Mouse (Mus musculus) forebrain, embryonic 15.5 days (tissue): ENCODE measurements at regions not wholly inside any gene's neighbourhood (a gene's known extent, or its start where the extent isn't known, plus 50 kb on each side); places are given as distances from the start of the nearest gene placed in this dataset.

Experiments
- ATAC-seq: fragments of 200-750 bp; cut with Nextera tagmentation; replicated peaks from 2 replicates; pipeline ENCODE4 v1.8.0; 2017; ENCODE audit warnings: mild to moderate bottlenecking, moderate TSS enrichment, moderate library complexity
- H3K27ac ChIP-seq: fragments of 300-500 bp; sonication (generic); replicated peaks from 2 replicates; pipeline ENCODE4 v1.5.1; 2015; ENCODE audit warnings: mild to moderate bottlenecking, inconsistent platforms
- H3K27me3 ChIP-seq: fragments of 300-500 bp; sonication (generic); 2 replicates; pipeline ENCODE4 v1.6.1; 2015; ENCODE audit warnings: inconsistent platforms
- H3K36me3 ChIP-seq: fragments of 300-500 bp; sonication (generic); 2 replicates; pipeline ENCODE4 v1.6.1; 2015; ENCODE audit warnings: mild to moderate bottlenecking, inconsistent platforms
- H3K4me1 ChIP-seq: fragments of 300-500 bp; sonication (generic); 2 replicates; pipeline ENCODE4 v1.6.1; 2015; ENCODE audit warnings: inconsistent platforms
- H3K4me2 ChIP-seq: fragments of 300-500 bp; sonication (generic); replicated peaks from 2 replicates; pipeline ENCODE4 v1.6.1; 2015; ENCODE audit warnings: mild to moderate bottlenecking, inconsistent platforms
- H3K4me3 ChIP-seq: fragments of 300-500 bp; sonication (generic); 2 replicates; pipeline ENCODE4 v1.5.1; 2015; ENCODE audit warnings: mild to moderate bottlenecking, inconsistent platforms
- H3K9ac ChIP-seq: fragments of 300-500 bp; sonication (generic); replicated peaks from 2 replicates; pipeline ENCODE4 v1.6.1; 2015; ENCODE audit warnings: mild to moderate bottlenecking, inconsistent platforms
- H3K9me3 ChIP-seq: fragments of 300-500 bp; sonication (generic); 2 replicates; pipeline ENCODE4 v1.6.1; 2016; ENCODE audit warnings: inconsistent platforms
- WGBS: fragments of 180-500 bp; shearing (Covaris S2); methylation state at CpG from one replicate; pipeline ENCODE4 v1.1.7; 2015; ENCODE audit warnings: mixed read lengths; 5-methylcytosine and 5-hydroxymethylcytosine counted together

DNA sequence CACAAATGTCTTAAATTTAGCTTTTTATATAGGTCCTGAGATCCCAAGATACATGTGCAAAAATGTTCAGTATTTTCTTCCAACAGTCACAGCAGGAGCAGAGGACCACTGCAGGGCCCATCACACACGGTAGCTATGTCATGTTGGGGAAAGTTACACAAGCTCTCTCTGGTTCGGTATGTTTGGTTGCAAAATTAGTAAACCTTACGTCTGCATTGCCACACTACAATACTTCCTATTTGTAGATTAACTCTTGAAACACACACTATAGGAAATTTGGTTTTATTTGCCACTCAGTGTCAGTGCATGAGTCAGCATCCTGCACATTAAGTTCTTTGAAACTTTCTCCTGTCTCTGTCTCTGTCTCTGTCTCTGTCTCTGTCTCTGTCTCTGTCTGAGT lies 82.0 kb downstream of the Cth start:
- H3K4me1 ChIP-seq, result no peaks in the 10 kb centered on the region
- WGBS, result 82% methylated on average over 3 of the region's 3 CpGs
- H3K36me3 ChIP-seq, result no peaks in the 10 kb centered on the region
- H3K4me2 ChIP-seq, result no peak overlapping the region
- no peak overlapping the region for H3K9ac ChIP-seq
- no peak overlapping the region for H3K4me3 ChIP-seq
- no peaks in the 10 kb centered on the region for H3K27me3 ChIP-seq
- no peaks in the 10 kb centered on the region for H3K9me3 ChIP-seq
- no peak for ATAC-seq
- no peak overlapping the region for H3K27ac ChIP-seq

DNA sequence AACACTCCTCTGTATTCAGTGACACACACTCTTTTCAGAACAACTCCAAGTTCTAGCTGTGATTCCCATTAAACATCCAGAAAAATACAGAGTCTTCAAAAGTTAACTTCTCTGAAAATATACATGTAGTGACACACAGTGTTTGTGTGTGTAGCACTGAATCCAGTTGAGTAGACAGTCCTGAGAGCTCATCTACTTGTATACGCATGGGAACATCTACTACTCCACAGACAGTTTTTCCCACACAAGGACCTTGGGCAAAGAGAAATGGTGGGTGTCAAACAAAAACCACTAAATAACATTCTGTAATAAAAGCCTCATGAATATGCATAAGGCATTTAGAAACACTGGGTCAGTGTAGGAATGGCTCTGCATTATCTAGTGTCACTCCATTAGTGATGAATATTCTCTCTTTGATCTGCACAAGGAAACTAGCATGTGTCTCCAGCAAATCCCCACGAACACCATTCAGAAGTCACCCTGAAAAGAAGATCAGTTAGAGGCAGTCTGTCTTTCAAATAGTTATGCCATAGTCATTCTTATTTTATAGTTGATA lies 83.6 kb downstream of the Cth start:
- H3K4me3 ChIP-seq, result no peak overlapping the region
- no peaks in the 10 kb centered on the region for H3K9me3 ChIP-seq
- no peak overlapping the region for H3K4me2 ChIP-seq
- H3K9ac ChIP-seq, result no peak overlapping the region
- H3K27ac ChIP-seq, result no peak overlapping the region
- H3K27me3 ChIP-seq, result no peaks in the 10 kb centered on the region
- H3K36me3 ChIP-seq, result no peaks in the 10 kb centered on the region
- peak; percentile 61; the same call in 1 of the 2 replicates for ATAC-seq
- H3K4me1 ChIP-seq, result no peaks in the 10 kb centered on the region
- 27% methylated on average over 2 of the region's 2 CpGs for WGBS

DNA sequence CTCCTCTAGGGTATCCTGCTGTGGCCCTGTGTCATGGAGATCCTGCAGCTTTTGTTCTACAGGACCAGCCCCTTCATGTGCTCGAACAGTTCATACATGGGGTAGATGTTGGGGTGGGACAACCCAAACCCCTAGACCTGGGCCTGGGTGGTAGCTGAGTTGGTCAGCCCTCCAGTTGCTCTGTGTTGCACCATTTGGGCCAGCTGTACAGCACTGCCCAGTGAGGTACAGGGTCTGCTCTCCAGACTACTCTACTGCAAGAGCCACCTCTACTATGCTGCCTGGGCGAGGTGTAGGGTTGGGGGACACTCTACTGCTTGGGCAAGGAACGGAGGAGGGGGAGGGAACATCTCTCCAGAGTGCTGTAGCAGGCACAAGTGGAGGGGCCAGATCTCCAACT lies 120.6 kb downstream of the Cth start:
- 74% methylated on average over 3 of the region's 3 CpGs for WGBS
- H3K9me3 ChIP-seq, result no peaks in the 10 kb centered on the region

DNA sequence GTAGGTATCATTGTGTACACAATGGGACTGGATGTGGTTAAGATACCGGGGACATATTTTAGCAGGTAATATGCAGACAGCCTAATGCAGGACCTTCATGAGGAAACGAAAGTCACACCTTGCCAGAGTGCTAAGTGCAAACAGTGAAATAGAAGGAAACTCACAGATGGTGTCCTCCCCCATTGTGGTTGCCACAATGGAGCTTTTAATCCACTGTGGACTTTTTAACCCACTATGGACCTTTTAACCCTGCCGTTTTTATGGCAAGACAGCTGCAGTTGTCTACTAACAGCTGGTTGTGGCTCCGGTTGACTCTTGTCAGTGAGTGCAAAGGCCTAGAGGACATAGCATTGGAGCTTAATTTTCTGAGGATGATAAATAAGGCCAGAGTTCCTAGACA lies 121.5 kb downstream of the Cth start:
- Histone ChIP-seq H3K9me3 (no peaks in the 10 kb centered on the region), H3K36me3 (no peaks in the 10 kb centered on the region), H3K27ac (no peak overlapping the region), H3K4me2 (no peak overlapping the region), H3K9ac (no peak overlapping the region), H3K27me3 (no peaks in the 10 kb centered on the region), H3K4me1 (no peaks in the 10 kb centered on the region), H3K4me3 (no peak overlapping the region)
- no peak for ATAC-seq
- 76% methylated on average over 4 of the region's 4 CpGs for WGBS

More for the DNA sequence above, 120.6 kb downstream of the Cth start:
- no peaks in the 10 kb centered on the region for H3K27me3 ChIP-seq
- H3K4me3 ChIP-seq, result no peak overlapping the region
- H3K4me1 ChIP-seq, result no peaks in the 10 kb centered on the region
- no peak overlapping the region for H3K9ac ChIP-seq
- no peak overlapping the region for H3K4me2 ChIP-seq
- H3K36me3 ChIP-seq, result no peaks in the 10 kb centered on the region
- H3K27ac ChIP-seq, result no peak overlapping the region
- no peak for ATAC-seq

DNA sequence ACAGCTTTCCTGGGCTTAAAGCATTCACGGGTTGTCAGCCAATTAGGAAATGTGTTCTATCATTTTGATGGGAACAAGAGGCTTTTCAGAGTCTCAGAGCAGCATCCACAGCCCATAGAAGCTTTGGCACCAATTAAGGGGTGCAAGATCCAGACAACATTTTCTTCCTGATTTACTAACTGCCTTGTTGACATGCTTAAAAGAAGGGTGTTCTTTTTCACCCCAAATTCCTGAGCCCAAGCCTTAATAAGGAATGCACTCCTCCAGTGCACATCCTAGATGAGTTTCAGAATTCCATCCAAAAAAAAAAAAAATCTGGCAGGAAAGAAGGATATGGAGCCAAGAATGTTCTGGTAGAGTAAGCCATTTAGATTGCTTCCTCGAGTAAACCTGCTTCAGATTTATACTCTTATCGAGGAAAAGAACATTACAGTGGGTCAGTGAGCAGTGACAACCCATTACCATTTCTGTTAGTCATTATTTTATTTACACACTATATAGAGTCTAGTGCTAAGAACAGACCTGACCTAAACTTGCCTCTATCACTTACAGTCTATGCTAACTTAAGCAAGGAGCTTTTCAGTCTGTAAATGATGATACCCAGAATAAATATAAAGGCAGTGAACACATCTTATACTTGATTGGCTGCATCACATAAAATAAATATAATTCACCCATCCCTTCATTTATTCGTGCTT lies 137.2 kb downstream of the Cth start:
- no peaks in the 10 kb centered on the region; the same call in 1 of the 2 replicates for H3K4me1 ChIP-seq
- H3K36me3 ChIP-seq, result no peaks in the 10 kb centered on the region
- H3K9me3 ChIP-seq, result no peaks in the 10 kb centered on the region
- 40% methylated on average over 4 of the region's 4 CpGs for WGBS
- H3K4me2 ChIP-seq, result no peak overlapping the region
- H3K9ac ChIP-seq, result no peak overlapping the region
- no peak overlapping the region for H3K27ac ChIP-seq
- ATAC-seq, result peak; percentile 81
- no peaks in the 10 kb centered on the region for H3K27me3 ChIP-seq
- H3K4me3 ChIP-seq, result no peak overlapping the region

DNA sequence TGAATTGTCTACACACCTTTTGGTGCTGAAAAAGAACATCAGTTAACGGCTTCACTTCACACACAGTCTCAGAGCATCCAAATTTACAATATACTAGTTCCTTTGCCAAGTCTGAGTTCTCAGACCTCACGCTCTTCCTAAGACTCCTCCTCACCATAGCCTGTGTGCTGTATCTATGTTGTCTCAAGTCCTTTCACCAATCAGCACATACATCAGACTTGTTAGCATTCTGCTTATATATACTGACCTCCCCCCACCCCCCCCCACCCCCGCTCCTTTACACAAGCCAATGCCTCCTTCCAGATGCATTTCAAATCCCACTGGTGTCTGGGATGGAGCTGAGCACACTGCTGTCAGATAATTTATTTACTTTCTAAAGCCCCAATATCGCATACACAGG lies 143.8 kb downstream of the Cth start:
- Histone ChIP-seq H3K27ac (no peak overlapping the region), H3K4me3 (no peak overlapping the region), H3K4me2 (no peak overlapping the region), H3K9me3 (no peaks in the 10 kb centered on the region), H3K36me3 (no peaks in the 10 kb centered on the region), H3K4me1 (no peaks in the 10 kb centered on the region), H3K27me3 (no peaks in the 10 kb centered on the region), H3K9ac (no peak overlapping the region)
- no peak for ATAC-seq
- 75% methylated on average over 4 of the region's 4 CpGs for WGBS

DNA sequence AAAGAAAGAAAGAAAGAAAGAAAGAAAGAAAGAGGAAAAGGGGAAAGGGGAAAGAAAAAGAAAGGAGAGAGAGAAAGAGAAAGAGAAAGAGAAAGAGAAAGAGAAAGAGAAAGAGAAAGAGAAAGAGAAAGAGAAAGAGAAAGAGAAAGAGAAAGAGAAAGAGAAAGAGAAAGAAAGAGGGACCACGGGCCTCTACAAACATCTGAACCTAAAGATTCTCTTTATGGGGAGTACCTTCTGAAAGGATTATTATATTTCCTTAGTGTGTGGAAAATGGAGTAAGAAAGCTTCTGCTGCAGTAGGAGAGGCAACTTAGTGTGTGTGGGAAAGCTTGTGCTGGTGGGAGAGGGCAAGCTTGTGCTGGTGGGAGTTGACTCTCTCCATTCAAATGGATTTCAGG lies 147.1 kb downstream of the Cth start:
- no peak overlapping the region for H3K27ac ChIP-seq
- no peak overlapping the region for H3K9ac ChIP-seq
- H3K4me1 ChIP-seq, result no peaks in the 10 kb centered on the region
- no peaks in the 10 kb centered on the region for H3K9me3 ChIP-seq
- H3K4me2 ChIP-seq, result no peak overlapping the region
- no peak for ATAC-seq
- H3K27me3 ChIP-seq, result no peaks in the 10 kb centered on the region
- 88% methylated on average over 1 of the region's 1 CpGs for WGBS
- H3K4me3 ChIP-seq, result no peak overlapping the region
- no peaks in the 10 kb centered on the region for H3K36me3 ChIP-seq

DNA sequence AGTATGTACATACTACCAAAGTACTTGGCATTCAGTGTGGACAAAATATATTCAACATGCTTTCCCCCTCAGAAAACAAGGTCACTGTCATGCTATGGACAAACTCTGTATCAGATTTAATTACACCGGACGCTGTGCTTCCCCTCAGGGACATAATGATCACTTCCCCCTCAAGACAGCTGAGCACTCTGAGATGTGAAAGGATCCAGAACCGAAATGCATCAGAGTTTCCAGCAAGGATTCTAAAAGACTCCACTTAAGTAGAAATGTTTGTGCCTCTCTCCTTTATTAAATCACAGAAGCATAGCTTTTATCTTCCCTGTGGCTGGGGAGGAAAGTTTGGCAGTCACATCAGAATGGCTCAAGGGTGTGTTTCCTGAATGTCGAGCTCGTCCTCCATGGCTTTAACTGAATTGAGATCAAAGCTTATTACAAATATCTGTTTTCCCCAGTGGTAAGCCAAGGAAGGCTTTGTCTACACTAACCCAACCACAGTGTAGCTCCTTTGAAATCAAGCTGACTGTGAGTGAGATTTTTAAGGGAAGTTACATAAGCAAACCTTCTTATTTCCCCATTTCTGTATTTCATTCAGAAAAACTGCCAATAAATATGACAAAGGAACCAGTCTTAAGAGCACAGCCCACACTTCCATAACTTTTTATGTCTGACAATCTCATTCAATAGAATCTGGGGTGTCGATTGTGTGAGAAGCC lies 161.2 kb downstream of the Cth start:
- ATAC-seq, result no peak
- no peak overlapping the region for H3K4me3 ChIP-seq
- H3K27ac ChIP-seq, result no peak overlapping the region
- WGBS, result 60% methylated on average over 6 of the region's 6 CpGs
- no peak overlapping the region for H3K9ac ChIP-seq
- no peaks in the 10 kb centered on the region for H3K4me1 ChIP-seq
- H3K4me2 ChIP-seq, result no peak overlapping the region
- H3K9me3 ChIP-seq, result no peaks in the 10 kb centered on the region
- H3K36me3 ChIP-seq, result no peaks in the 10 kb centered on the region
- H3K27me3 ChIP-seq, result no peaks in the 10 kb centered on the region

DNA sequence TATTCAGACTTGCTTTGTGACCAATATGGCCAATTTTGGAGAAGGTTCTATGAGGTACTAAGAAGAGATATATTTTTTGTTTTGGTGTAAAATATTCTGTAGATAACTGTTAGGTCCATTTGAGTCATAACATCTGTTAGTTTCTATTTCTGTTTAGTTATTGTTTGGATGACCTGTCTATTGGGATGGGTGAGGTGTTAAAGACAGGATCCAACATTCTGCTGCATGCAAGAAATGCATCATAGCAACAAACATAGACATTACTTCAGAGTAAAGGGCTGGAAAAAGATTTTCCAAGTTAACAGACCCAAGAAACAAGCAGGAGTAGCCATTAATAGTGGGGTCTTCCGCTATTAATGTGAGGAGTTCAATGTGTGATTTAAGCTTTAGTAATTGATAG lies 165.0 kb downstream of the Cth start:
- Histone ChIP-seq H3K9me3 (no peaks in the 10 kb centered on the region), H3K36me3 (no peaks in the 10 kb centered on the region), H3K4me1 (no peaks in the 10 kb centered on the region), H3K9ac (no peak overlapping the region), H3K27ac (no peak overlapping the region), H3K4me3 (no peak overlapping the region), H3K27me3 (no peaks in the 10 kb centered on the region), H3K4me2 (no peak overlapping the region)
- 97% methylated on average over 1 of the region's 1 CpGs for WGBS
- no peak for ATAC-seq

DNA sequence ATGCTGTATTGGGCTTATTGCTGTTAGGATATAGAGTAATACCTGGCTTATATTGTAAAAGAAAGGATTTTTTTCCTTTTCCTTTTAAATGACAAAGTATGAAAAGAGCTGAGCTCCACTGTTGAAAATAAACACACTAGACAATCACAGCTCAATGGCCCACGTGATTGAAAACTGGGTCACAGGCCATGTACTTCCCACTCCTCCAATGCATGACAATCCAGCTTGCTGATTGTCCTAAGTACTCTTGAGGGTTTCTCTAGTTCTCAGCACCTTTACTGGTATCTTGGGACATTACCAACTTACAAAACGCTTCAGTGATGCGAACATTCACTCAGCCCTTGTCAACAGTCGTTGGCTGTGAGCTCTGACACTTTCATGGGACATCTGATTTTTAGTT lies 170.1 kb downstream of the Cth start:
- 85% methylated on average over 4 of the region's 4 CpGs for WGBS
- Histone ChIP-seq H3K4me2 (no peak overlapping the region), H3K9ac (no peak overlapping the region), H3K4me3 (no peak overlapping the region), H3K9me3 (no peaks in the 10 kb centered on the region), H3K27ac (no peak overlapping the region), H3K36me3 (no peaks in the 10 kb centered on the region), H3K4me1 (no peaks in the 10 kb centered on the region), H3K27me3 (no peaks in the 10 kb centered on the region)
- ATAC-seq, result no peak

DNA sequence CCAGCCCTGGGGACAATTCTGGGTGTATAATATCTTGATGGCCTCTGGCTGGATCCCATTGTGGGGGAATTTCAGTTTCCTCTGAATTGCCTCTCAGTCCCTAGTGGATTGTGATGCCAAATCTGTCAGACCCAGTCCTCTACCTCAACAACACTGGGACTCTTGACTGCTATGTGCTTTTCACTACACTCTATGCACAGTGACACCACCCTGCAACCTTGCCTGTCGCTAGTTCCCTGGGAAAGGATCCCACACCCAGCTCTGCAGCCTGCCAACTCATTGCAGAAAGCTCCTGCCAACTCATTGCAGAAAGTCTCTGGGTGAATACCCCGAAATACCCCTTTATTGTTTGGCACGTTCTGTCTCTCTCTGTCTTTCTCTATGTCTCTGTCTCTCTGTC lies 174.6 kb downstream of the Cth start:
- no peak overlapping the region for H3K4me3 ChIP-seq
- WGBS, result 62% methylated on average over 3 of the region's 3 CpGs
- no peaks in the 10 kb centered on the region for H3K27me3 ChIP-seq
- no peak overlapping the region for H3K9ac ChIP-seq
- no peaks in the 10 kb centered on the region for H3K4me1 ChIP-seq
- no peak overlapping the region for H3K27ac ChIP-seq
- ATAC-seq, result no peak
- H3K4me2 ChIP-seq, result no peak overlapping the region
- no peaks in the 10 kb centered on the region for H3K9me3 ChIP-seq
- H3K36me3 ChIP-seq, result no peaks in the 10 kb centered on the region

DNA sequence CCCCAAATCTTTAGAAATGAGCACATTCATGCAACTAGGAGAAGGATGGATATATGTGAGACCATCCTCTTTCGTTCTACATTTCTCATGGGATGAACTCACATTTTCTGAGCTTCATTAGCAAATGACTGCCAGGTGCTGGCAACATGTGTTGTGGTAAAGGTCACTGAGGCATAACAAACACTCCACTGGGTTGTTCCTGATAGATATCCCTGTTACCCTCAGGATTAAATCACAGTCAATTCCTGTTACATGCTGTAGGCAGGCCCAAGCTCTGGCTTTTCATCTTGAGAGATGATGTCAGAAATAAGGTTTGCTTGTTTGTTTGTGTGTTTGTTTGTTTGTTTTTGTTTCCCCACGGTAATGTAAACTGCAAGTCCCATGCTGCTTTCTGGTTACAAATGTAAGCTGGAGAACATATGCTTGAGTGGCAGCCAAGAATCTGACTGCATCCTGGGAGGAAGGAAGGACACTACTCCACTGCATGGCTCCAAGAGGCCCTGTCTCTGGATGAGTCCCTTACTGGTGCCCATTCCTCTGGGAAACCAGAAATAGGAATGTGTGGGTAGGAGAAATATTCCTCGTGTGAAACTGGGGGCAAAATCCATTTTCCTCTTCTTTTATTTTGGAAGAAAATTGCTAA lies 176.4 kb downstream of the Cth start:
- no peaks in the 10 kb centered on the region for H3K27me3 ChIP-seq

More for the DNA sequence above, 176.4 kb downstream of the Cth start:
- H3K4me3 ChIP-seq, result no peak overlapping the region
- WGBS, result 73% methylated on average over 3 of the region's 3 CpGs
- H3K9ac ChIP-seq, result no peak overlapping the region
- H3K27ac ChIP-seq, result no peak overlapping the region
- no peak overlapping the region for H3K4me2 ChIP-seq
- ATAC-seq, result no peak
- no peaks in the 10 kb centered on the region for H3K4me1 ChIP-seq
- H3K9me3 ChIP-seq, result no peaks in the 10 kb centered on the region
- H3K36me3 ChIP-seq, result no peaks in the 10 kb centered on the region
